Mouse (Mus musculus) cortical plate, adult 2 months (tissue): ENCODE data around the gene Olfr1353.
"Not testable (repeated sequence)": the region's sequence is repeated elsewhere in the genome, so short reads cannot be mapped to it uniquely, and the experiment has no call there.

ENCODE experiments used
- CTCF ChIP-seq: fragments of 200-500 bp; IDR thresholded peaks from 2 replicates; pipeline ENCODE4 v1.5.1; 2011; ENCODE audit warnings: mild to moderate bottlenecking, control low read depth, low read length; ENCODE audit not compliant: insufficient read depth; ENCODE audit errors: extremely low read depth
- POLR2A ChIP-seq: fragments of 200-500 bp; IDR thresholded peaks from 2 replicates; pipeline ENCODE4 v1.6.1; 2011; ENCODE audit warnings: mild to moderate bottlenecking, low read length, control low read depth; ENCODE audit not compliant: insufficient read depth; ENCODE audit errors: extremely low read depth

- not testable (repeated sequence) for TF ChIP-seq POLR2A, CTCF
Measured at GRCm38 (mm10) chr10:78963009-78963408, at the start of gene Olfr1353.
